Mouse (Mus musculus): ENCODE results near the gene Olfr27. TPM values are rescaled to one million over a fixed set of nuclear protein-coding genes. Genes with fewer than 3 reads are reported as not detected.

Gene Olfr27
- not detected for total RNA-seq (2023)

DNA sequence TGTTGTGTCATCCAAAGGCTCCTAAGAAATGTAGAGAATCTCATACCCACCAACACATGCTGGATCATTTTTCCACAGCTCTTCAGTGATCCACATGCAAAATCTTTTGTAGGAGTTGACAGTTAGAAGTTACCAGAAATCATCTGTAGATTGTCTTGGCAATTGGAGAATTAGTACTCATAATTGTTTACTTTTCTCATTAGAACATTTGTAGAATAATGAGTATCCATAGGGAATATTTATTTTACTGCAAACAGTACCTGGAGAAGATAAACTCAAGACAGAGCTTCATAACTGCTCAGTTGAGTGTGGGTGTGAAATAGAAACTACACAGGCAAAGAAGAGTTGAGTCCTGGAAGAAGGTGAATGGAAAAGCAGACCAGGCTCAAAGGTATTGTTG, at the start of gene Olfr27:
Olfr27 (plus strand) TSS at position 301 of the 400 bp plus-strand sequence.

DNA sequence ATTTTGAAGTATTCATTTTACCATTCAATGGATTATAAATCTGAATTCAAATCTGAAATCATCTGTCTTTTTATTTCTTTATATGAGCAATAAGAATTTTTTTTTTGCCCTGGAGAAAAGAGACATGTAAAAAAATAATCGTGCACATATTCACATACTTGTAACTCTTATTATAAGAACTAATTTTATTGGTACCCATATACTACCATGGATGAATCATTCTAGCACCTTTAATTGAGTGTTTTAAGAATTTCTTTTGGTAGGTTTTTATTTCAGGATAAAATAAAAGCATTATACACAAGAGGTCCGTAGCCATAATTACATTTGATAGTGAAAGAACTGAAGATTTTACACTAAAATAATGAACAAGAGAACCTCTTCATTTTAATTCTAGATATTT, 49.1 kb upstream of the Olfr27 start, which contains the start of gene Olfr938:
Olfr938 (minus strand) TSS at position 101 of the 400 bp plus-strand sequence.

DNA sequence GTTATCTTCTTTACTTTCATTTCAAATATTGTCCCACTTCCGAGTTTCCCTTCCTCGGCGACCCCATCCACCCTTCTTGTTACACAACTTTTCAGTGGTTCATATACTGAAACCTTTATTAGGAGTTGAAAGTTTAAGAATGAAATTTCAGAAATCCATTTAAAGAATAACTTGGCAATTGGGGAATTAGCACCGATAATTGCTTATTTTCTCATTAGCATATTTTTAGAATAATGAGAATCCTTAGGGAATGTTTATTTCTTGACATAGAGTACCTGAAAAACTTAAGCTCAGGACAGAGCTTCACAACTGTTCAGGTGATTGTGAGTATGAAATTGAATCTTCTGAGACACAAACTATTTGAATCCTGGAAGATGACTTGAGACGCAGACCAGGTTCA, 38.1 kb downstream of the Olfr27 start, which contains the start of gene Olfr943:
Olfr943 (plus strand) TSS at position 301 of the 400 bp plus-strand sequence.

Other genes with a start within 250 kb of the Olfr27 start
- gene Olfr930, start 198.3 kb upstream of the Olfr27 start, total RNA-seq (2023), result not detected
- gene Olfr933, start 155.8 kb upstream of the Olfr27 start, total RNA-seq (2023), result not detected
- gene Olfr934, start 139.8 kb upstream of the Olfr27 start, total RNA-seq (2023), result not detected
- not detected for gene Olfr935, start 128.4 kb upstream of the Olfr27 start, total RNA-seq (2023)
- not detected for gene Olfr146, start 104.8 kb upstream of the Olfr27 start, total RNA-seq (2023)
- gene Olfr937, start 63.2 kb upstream of the Olfr27 start, total RNA-seq (2023), result not detected
- gene Olfr938, start 49.2 kb upstream of the Olfr27 start, total RNA-seq (2023), result not detected
- gene Olfr943, start 38.2 kb downstream of the Olfr27 start, total RNA-seq (2023), result not detected
- not detected for gene Olfr944, start 73.8 kb downstream of the Olfr27 start, total RNA-seq (2023)
- not detected for gene Olfr1537, start 121.9 kb downstream of the Olfr27 start, total RNA-seq (2023)
- not detected for gene Olfr945, start 148.7 kb downstream of the Olfr27 start, total RNA-seq (2023)
- not detected for gene Olfr948, start 197.9 kb downstream of the Olfr27 start, total RNA-seq (2023)